Mouse (Mus musculus) gastrocnemius, postnatal 14 days (tissue): ENCODE results near the gene Robo1. TPM values are rescaled to one million over a fixed set of nuclear protein-coding genes. Genes with fewer than 3 reads are reported as not detected.
A peak's percentile ranks its signal among the peaks of the same experiment; 100 is the strongest.

ENCODE experiments used
- DNase-seq: peaks from one replicate; pipeline ENCODE4 v3.0.0; 2021; ENCODE audit warnings: mixed read lengths
- intact Hi-C: fragments of 180-260 bp; cut with DNase I; formaldehyde crosslinking; loops from one replicate; pipeline ENCODE4 v1.15.1; 2025; ENCODE audit warnings: low total_unique reads
- total RNA-seq, 2 experiments: library from RNA; stranded (reverse); gene quantifications; 2 replicates each; pipeline ENCODE4 v1.2.3; 2021

Robo1 gene
- total RNA-seq, 2 experiments from 2014 or later: 4.1 to 5.1 TPM

GRCm38 (mm10) chr16:72786636-72787035 lies 478.5 kb downstream of the Robo1 start:
- DNase-seq: no peak
- intact Hi-C loops: no loop called here

- DNase-seq: no peak
- intact Hi-C loops: no loop called here
Measured at GRCm38 (mm10) chr16:72788017-72788416, 479.9 kb downstream of the Robo1 start.

GRCm38 (mm10) chr16:72791181-72791705 lies 483.1 kb downstream of the Robo1 start:
- no peak for DNase-seq
- intact Hi-C loops: no loop called here

GRCm38 (mm10) chr16:72794692-72795378 lies 486.7 kb downstream of the Robo1 start:
- intact Hi-C loops: no loop called here
- DNase-seq: peak; percentile 56

GRCm38 (mm10) chr16:72795379-72795712 lies 487.2 kb downstream of the Robo1 start:
- intact Hi-C loops: no loop called here
- no peak for DNase-seq

DNA sequence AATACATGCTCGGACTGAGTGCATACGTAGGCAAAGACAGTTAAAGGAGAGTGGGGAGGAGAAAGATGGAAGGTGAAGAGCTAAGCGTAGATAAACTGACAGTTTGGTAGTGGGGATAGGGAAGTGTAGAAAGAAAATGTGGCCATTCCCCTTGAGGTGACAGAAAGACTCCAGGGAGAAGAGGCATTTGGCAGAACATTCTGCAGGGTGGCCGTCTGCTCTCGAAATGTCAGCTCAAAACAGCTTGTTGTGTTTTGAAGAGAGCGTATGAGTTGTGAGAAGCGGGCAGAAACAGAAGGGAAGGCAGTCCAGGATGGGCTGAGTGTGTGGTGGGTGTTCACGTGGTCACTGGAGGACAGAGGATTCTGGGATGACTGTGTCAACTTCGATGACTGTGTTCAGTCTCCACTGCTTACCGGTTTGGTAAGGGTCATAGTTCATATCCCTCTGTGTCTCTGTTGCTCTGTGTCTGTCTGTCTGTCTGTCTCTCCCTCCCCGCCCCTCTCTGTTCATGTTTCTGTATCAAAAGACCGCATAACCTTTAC lies 490.4 kb downstream of the Robo1 start:
- DNase-seq: no peak
- intact Hi-C loops: no loop called here

GRCm38 (mm10) chr16:72800121-72800749 lies 492.1 kb downstream of the Robo1 start:
- intact Hi-C loops: no loop called here
- peak; percentile 64 for DNase-seq

DNA sequence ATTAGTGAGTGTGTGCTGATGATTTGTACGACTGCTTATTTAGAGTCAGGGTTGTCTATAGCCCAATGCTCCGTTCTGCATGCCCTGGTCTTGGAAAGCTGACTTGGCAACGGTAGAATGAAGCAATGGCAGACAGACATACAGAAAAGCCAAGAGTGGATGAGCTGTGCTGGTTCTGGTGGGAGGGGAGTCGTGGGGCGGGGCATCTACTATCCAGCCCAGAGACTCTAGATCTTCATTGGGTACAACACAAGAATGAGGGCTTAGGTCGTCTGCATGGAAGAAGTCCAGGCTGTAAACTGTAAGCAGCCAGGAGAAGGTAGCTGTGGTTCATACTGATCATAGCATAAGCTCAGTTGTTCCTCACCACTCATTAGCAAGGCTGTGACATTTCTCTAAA lies 492.7 kb downstream of the Robo1 start:
- no peak for DNase-seq
- intact Hi-C loops: no loop called here

GRCm38 (mm10) chr16:72808351-72808750 lies 500.2 kb downstream of the Robo1 start:
- intact Hi-C loops: no loop called here
- DNase-seq: no peak

- DNase-seq: no peak
- intact Hi-C loops: no loop called here
Measured at GRCm38 (mm10) chr16:72810942-72811341, 502.8 kb downstream of the Robo1 start.

- intact Hi-C loops: no loop called here
- no peak for DNase-seq
Measured at GRCm38 (mm10) chr16:72811494-72811893, 503.4 kb downstream of the Robo1 start.

- intact Hi-C loops: no loop called here
- no peak for DNase-seq
Measured at GRCm38 (mm10) chr16:72811908-72812307, 503.8 kb downstream of the Robo1 start.

DNA sequence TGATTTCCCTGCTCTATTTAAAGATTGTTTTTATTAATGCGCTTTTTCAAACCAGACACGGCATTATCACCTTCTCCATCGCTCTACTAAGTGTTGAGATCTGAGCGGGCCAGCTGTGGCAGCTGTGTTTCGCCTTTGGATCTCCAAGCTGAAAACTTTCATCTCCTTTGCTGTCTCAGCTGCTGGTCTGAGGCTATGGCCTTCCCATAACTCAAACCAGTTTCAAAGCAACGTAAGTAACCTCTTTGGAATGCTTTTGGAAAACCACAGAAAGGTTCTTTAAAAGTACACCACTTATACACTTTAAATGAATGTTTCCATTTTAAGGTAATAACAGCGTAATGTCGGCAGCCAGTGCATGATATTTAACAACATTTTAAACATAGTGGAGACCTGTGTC lies 520.3 kb downstream of the Robo1 start:
- intact Hi-C loops: no loop called here

GRCm38 (mm10) chr16:72829530-72829929 lies 521.4 kb downstream of the Robo1 start:
- intact Hi-C loops: no loop called here

More for the DNA sequence above, 520.3 kb downstream of the Robo1 start:
- no peak for DNase-seq

GRCm38 (mm10) chr16:72830394-72831056 lies 522.4 kb downstream of the Robo1 start:
- no peak for DNase-seq
- intact Hi-C loops: no loop called here

More at GRCm38 (mm10) chr16:72829530-72829929, 521.4 kb downstream of the Robo1 start:
- no peak for DNase-seq

DNA sequence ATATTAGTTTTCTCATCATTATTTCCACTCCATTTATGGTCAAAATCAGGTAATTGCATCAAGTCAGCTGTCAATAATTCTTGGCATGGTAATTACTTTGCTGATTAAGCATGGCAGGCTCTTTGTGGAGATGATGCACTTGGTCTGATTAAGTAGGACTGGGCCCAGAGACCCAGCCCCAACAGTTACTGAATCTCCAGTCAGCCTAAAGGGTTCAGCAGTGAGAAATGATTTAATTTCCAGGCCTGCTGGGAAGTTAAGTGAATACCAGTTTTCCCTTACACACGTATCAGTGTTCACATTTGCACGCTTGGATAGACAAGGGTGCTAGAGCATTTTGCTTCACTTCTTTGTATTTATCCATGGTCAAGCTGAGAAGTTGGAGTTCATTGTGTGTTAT lies 526.2 kb downstream of the Robo1 start:
- DNase-seq: no peak
- intact Hi-C loops: no loop called here

GRCm38 (mm10) chr16:72839031-72839430 lies 530.9 kb downstream of the Robo1 start:
- no peak for DNase-seq
- intact Hi-C loops: no loop called here

GRCm38 (mm10) chr16:72841066-72841465 lies 533.0 kb downstream of the Robo1 start:
- no peak for DNase-seq
- intact Hi-C loops: no loop called here

DNA sequence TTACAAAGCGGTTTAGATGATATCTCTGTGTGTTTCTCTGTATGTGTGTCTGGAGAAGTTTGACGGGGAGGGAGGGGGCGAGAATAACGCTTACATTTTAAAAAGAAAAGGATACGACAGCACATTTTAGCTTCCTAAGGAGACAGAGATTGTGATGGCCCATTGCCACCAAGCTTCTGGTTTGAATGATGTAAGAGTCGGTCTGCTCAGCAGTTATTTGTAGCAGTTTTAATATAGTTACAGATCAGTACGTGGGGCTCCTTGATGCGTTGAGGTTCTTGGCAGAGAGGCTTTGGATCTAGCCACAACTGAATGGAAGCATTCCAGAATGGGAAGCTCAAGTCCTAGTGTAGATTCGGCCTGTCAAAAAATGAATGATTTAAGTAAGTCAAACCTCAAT lies 546.0 kb downstream of the Robo1 start:
- intact Hi-C loops: no loop called here
- DNase-seq: peak; percentile 14

DNA sequence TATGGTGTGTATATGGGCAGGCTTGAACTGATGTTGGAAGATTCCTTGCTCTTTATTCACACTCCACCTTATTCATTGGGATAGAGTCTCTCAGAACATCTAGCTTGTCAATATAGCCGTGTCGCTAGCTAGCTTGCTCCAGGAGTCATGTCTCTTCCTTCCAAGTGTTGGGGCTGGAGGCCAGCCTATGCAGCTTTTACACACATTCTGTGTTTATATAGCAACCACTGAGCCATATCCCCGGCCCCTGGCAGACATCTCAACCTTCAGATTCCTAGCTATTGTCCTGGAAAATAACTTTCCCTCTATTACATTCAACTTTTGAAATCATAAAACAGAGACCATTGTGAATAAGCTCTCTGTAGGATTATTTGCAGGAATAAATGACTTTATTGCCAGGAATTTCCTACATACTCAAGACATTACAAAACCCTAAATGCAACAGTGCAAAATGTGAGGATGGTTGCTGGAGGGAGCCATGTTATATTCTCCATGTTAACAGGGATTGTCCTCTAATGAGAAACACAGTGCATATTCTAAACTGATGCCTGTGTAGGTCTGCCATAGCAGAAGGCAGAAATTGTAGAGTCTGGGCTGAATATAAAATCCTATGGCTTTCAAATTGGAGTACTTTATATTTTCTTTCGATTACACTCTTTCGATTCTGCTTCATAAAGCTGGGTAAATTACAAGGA lies 546.9 kb downstream of the Robo1 start:
- no peak for DNase-seq
- intact Hi-C loops: no loop called here
